Mouse (Mus musculus) T-helper 17 cell (primary cell): ENCODE data around the gene Gcdh.
"Not testable (repeated sequence)": the region's sequence is repeated elsewhere in the genome, so short reads cannot be mapped to it uniquely, and the experiment has no call there.

Experiments used
- in situ Hi-C, 2 experiments: fragments of 300-600 bp; cut with MboI, MseI; formaldehyde crosslinking; loops; 1 replicate in 1 of 2; 2 replicates in 1 of 2; pipeline ENCODE4 v1.15.1; 2025; ENCODE audit warnings: high pct_unique_total_duplicates in 2 of 2

Gcdh gene

GRCm38 (mm10) chr8:84910551-84910950, 16.8 kb upstream of the Gcdh start:
- in situ Hi-C loops, result no loop called here

GRCm38 (mm10) chr8:84909949-84910348, 16.2 kb upstream of the Gcdh start:
- in situ Hi-C loops, result no loop called here

GRCm38 (mm10) chr8:84909162-84909767, 15.5 kb upstream of the Gcdh start:
- in situ Hi-C loops, result no loop called here

GRCm38 (mm10) chr8:84908421-84909161, 14.9 kb upstream of the Gcdh start, which contains the start of gene Dnase2a:
TSS of gene Dnase2a (plus strand) at chr8:84908560.
- in situ Hi-C loops, result no loop called here

GRCm38 (mm10) chr8:84907979-84908378, 14.3 kb upstream of the Gcdh start:
- in situ Hi-C loops, result not testable (repeated sequence)

- in situ Hi-C loops, result no loop called here
These were observed 13.8 kb upstream of the Gcdh start for GRCm38 (mm10) chr8:84907493-84907892.

- in situ Hi-C loops, result no loop called here
These were observed 13.3 kb upstream of the Gcdh start for GRCm38 (mm10) chr8:84907037-84907436.

- in situ Hi-C loops, result no loop called here
These were observed 10.6 kb upstream of the Gcdh start for GRCm38 (mm10) chr8:84904351-84904750.

GRCm38 (mm10) chr8:84902920-84903661, 9.4 kb upstream of the Gcdh start:
- in situ Hi-C loops, result no loop called here

- in situ Hi-C loops, result no loop called here
These were observed 8.7 kb upstream of the Gcdh start for GRCm38 (mm10) chr8:84902367-84902919.

GRCm38 (mm10) chr8:84901752-84902151, 8.0 kb upstream of the Gcdh start, which contains the start of gene Klf1:
TSS of gene Klf1 (plus strand) at chr8:84901928.
- in situ Hi-C loops, result no loop called here

- in situ Hi-C loops, result no loop called here
These were observed 7.3 kb upstream of the Gcdh start for GRCm38 (mm10) chr8:84901071-84901470.

- in situ Hi-C loops, result no loop called here
These were observed 2.2 kb upstream of the Gcdh start for GRCm38 (mm10) chr8:84895963-84896362.

- in situ Hi-C loops, result no loop called here
These were observed 570 bp downstream of the Gcdh start for GRCm38 (mm10) chr8:84892993-84893708.

- in situ Hi-C loops, result no loop called here
These were observed 4.6 kb downstream of the Gcdh start for GRCm38 (mm10) chr8:84889141-84889540.

GRCm38 (mm10) chr8:84888280-84888679, 5.4 kb downstream of the Gcdh start:
- in situ Hi-C loops, result no loop called here

- in situ Hi-C loops, result no loop called here
These were observed 9.0 kb downstream of the Gcdh start for GRCm38 (mm10) chr8:84884728-84885127.

- in situ Hi-C loops, result no loop called here
These were observed 14.8 kb downstream of the Gcdh start for GRCm38 (mm10) chr8:84878915-84879314.

- in situ Hi-C loops, result no loop called here
These were observed 16.3 kb downstream of the Gcdh start for GRCm38 (mm10) chr8:84877297-84878035.

- in situ Hi-C loops, result no loop called here
These were observed 19.4 kb downstream of the Gcdh start for GRCm38 (mm10) chr8:84874339-84874738.

GRCm38 (mm10) chr8:84873016-84873415, 20.7 kb downstream of the Gcdh start:
- in situ Hi-C loops, result no loop called here
